Mouse (Mus musculus) G1E (cell line): ENCODE results near the gene Trpm4.

Experiments
- CTCF ChIP-seq: IDR thresholded peaks from 2 replicates; pipeline ENCODE4 v1.5.1; 2012; ENCODE audit warnings: low read depth, low read length, inconsistent platforms, mixed read lengths
- POLR2AphosphoS5 ChIP-seq: IDR thresholded peaks from 2 replicates; pipeline ENCODE4 v1.6.1; 2012; ENCODE audit warnings: low read depth, low read length, inconsistent platforms; ENCODE audit not compliant: insufficient replicate concordance
- TAL1 ChIP-seq: conservative IDR thresholded peaks from 2 replicates; pipeline ENCODE4 v1.6.1; 2012; ENCODE audit warnings: low read depth, low read length, inconsistent platforms, mixed read lengths

DNA sequence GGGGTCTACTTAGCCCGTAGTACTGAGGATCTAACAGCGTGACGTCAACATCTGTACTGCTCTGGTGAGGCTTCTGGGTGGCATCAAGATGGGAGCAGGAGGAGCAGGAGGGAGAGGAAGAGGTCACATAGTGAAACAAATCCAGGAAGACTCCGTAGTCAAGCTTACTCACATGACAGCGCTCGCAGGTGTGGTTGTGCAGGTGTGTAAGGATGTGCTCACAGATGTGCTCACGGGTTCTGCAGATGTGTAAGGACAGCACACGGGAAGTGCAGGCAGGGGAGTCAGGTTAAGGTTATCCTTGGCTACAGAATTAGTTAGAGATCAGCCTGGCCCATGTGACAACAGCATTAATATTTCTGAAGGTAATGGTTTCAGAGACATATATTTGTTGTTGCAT is 79.8 kb downstream of the Trpm4 start:
- TF ChIP-seq CTCF = no peak
- TF ChIP-seq POLR2AphosphoS5 = no peak
- TF ChIP-seq TAL1 = no peak
